Mouse (Mus musculus) forebrain, embryonic 15.5 days (tissue): ENCODE results near the gene Msi2. TPM values are rescaled to one million over a fixed set of nuclear protein-coding genes. Genes with fewer than 3 reads are reported as not detected.

Experiments used
- ATAC-seq: fragments of 200-750 bp; cut with Nextera tagmentation; replicated peaks from 2 replicates; pipeline ENCODE4 v1.8.0; 2017; ENCODE audit warnings: mild to moderate bottlenecking, moderate TSS enrichment, moderate library complexity
- H3K27ac ChIP-seq: fragments of 300-500 bp; sonication (generic); replicated peaks from 2 replicates; pipeline ENCODE4 v1.5.1; 2015; ENCODE audit warnings: mild to moderate bottlenecking, inconsistent platforms
- H3K27me3 ChIP-seq: fragments of 300-500 bp; sonication (generic); 2 replicates; pipeline ENCODE4 v1.6.1; 2015; ENCODE audit warnings: inconsistent platforms
- H3K36me3 ChIP-seq: fragments of 300-500 bp; sonication (generic); 2 replicates; pipeline ENCODE4 v1.6.1; 2015; ENCODE audit warnings: mild to moderate bottlenecking, inconsistent platforms
- H3K4me1 ChIP-seq: fragments of 300-500 bp; sonication (generic); 2 replicates; pipeline ENCODE4 v1.6.1; 2015; ENCODE audit warnings: inconsistent platforms
- H3K4me2 ChIP-seq: fragments of 300-500 bp; sonication (generic); replicated peaks from 2 replicates; pipeline ENCODE4 v1.6.1; 2015; ENCODE audit warnings: mild to moderate bottlenecking, inconsistent platforms
- H3K4me3 ChIP-seq: fragments of 300-500 bp; sonication (generic); 2 replicates; pipeline ENCODE4 v1.5.1; 2015; ENCODE audit warnings: mild to moderate bottlenecking, inconsistent platforms
- H3K9ac ChIP-seq: fragments of 300-500 bp; sonication (generic); replicated peaks from 2 replicates; pipeline ENCODE4 v1.6.1; 2015; ENCODE audit warnings: mild to moderate bottlenecking, inconsistent platforms
- H3K9me3 ChIP-seq: fragments of 300-500 bp; sonication (generic); 2 replicates; pipeline ENCODE4 v1.6.1; 2016; ENCODE audit warnings: inconsistent platforms
- WGBS: fragments of 180-500 bp; shearing (Covaris S2); methylation state at CpG from one replicate; pipeline ENCODE4 v1.1.7; 2015; ENCODE audit warnings: mixed read lengths; 5-methylcytosine and 5-hydroxymethylcytosine counted together
- polyA plus RNA-seq: library from polyadenylated mRNA; unstranded; fragments of >200 nt; fragmentation: Nextera tagmentation; extraction: Ambion mirVana; gene quantifications from 2 replicates; pipeline ENCODE4 v1.2.1, GENCODE M21; 2015

Msi2 gene
- polyA plus RNA-seq, 1 experiment from 2014 or later = 27.1 TPM

GRCm38 (mm10) chr11:88484047-88484446, 234.3 kb downstream of the Msi2 start:
- Histone ChIP-seq H3K4me1 (peaks cover 74% of the 10 kb centered on the region), H3K27ac (peak overlapping the region; percentile 89; the same call in 1 of the 2 replicates), H3K9ac (no peak overlapping the region), H3K4me2 (no peak overlapping the region), H3K9me3 (no peaks in the 10 kb centered on the region), H3K4me3 (no peak overlapping the region), H3K27me3 (no peaks in the 10 kb centered on the region), H3K36me3 (no peaks in the 10 kb centered on the region)
- 93% methylated on average over 3 of the region's 3 CpGs for WGBS
- no peak for ATAC-seq

GRCm38 (mm10) chr11:88482636-88483035, 235.7 kb downstream of the Msi2 start:
- peak overlapping the region; percentile 89 for H3K27ac ChIP-seq
- H3K9me3 ChIP-seq = no peaks in the 10 kb centered on the region
- 4% methylated on average over 11 of the region's 11 CpGs for WGBS
- no peak overlapping the region for H3K9ac ChIP-seq
- H3K36me3 ChIP-seq = no peaks in the 10 kb centered on the region
- H3K4me2 ChIP-seq = peak overlapping the region; percentile 18; the same call in 1 of the 2 replicates
- ATAC-seq = peak; percentile 31
- H3K27me3 ChIP-seq = no peaks in the 10 kb centered on the region
- H3K4me1 ChIP-seq = peaks cover 68% of the 10 kb centered on the region
- no peak overlapping the region for H3K4me3 ChIP-seq

GRCm38 (mm10) chr11:88482236-88482635, 236.1 kb downstream of the Msi2 start:
- peak overlapping the region; percentile 18; the same call in 1 of the 2 replicates for H3K4me2 ChIP-seq
- ATAC-seq = peak; percentile 55

GRCm38 (mm10) chr11:88481602-88482161, 236.6 kb downstream of the Msi2 start:
- WGBS = 9% methylated on average over 7 of the region's 7 CpGs
- Histone ChIP-seq H3K4me3 (no peak overlapping the region), H3K36me3 (no peaks in the 10 kb centered on the region), H3K4me1 (peaks cover 68% of the 10 kb centered on the region), H3K9me3 (no peaks in the 10 kb centered on the region), H3K4me2 (peak overlapping the region; percentile 18), H3K27ac (peak overlapping the region; percentile 89), H3K27me3 (no peaks in the 10 kb centered on the region), H3K9ac (no peak overlapping the region; the same call in 1 of the 2 replicates)
- peak; percentile 92 for ATAC-seq

More at GRCm38 (mm10) chr11:88482236-88482635, 236.1 kb downstream of the Msi2 start:
- H3K9me3 ChIP-seq = no peaks in the 10 kb centered on the region
- no peaks in the 10 kb centered on the region for H3K27me3 ChIP-seq
- H3K4me3 ChIP-seq = no peak overlapping the region
- peak overlapping the region; percentile 89 for H3K27ac ChIP-seq
- WGBS = 2% methylated on average over 6 of the region's 6 CpGs
- H3K9ac ChIP-seq = no peak overlapping the region
- no peaks in the 10 kb centered on the region for H3K36me3 ChIP-seq
- peaks cover 68% of the 10 kb centered on the region for H3K4me1 ChIP-seq

- Histone ChIP-seq H3K4me1 (peaks cover 67% of the 10 kb centered on the region), H3K4me3 (no peak overlapping the region)
- peak; percentile 31 for ATAC-seq
These were observed 237.2 kb downstream of the Msi2 start for GRCm38 (mm10) chr11:88481092-88481601.

GRCm38 (mm10) chr11:88479498-88479897, 238.8 kb downstream of the Msi2 start:
- no peak overlapping the region for H3K9ac ChIP-seq
- no peak overlapping the region for H3K4me3 ChIP-seq
- H3K4me2 ChIP-seq = no peak overlapping the region
- H3K27me3 ChIP-seq = no peaks in the 10 kb centered on the region
- WGBS = 66% methylated on average over 5 of the region's 5 CpGs
- peak overlapping the region; percentile 31; the same call in 1 of the 2 replicates for H3K27ac ChIP-seq
- no peak for ATAC-seq
- no peaks in the 10 kb centered on the region for H3K36me3 ChIP-seq
- no peaks in the 10 kb centered on the region for H3K9me3 ChIP-seq
- H3K4me1 ChIP-seq = peaks cover 65% of the 10 kb centered on the region

More at GRCm38 (mm10) chr11:88481092-88481601, 237.2 kb downstream of the Msi2 start:
- no peaks in the 10 kb centered on the region for H3K36me3 ChIP-seq
- H3K27ac ChIP-seq = peak overlapping the region; percentile 89
- H3K9me3 ChIP-seq = no peaks in the 10 kb centered on the region
- H3K4me2 ChIP-seq = peak overlapping the region; percentile 18
- WGBS = 15% methylated on average over 9 of the region's 9 CpGs
- no peaks in the 10 kb centered on the region for H3K27me3 ChIP-seq
- H3K9ac ChIP-seq = peak overlapping the region; percentile 31; the same call in 1 of the 2 replicates

- Histone ChIP-seq H3K4me3 (no peak overlapping the region), H3K4me2 (no peak overlapping the region), H3K4me1 (peaks cover 46% of the 10 kb centered on the region), H3K27ac (peak overlapping the region; percentile 46; the same call in 1 of the 2 replicates), H3K27me3 (no peaks in the 10 kb centered on the region), H3K9me3 (no peaks in the 10 kb centered on the region), H3K36me3 (no peaks in the 10 kb centered on the region), H3K9ac (no peak overlapping the region)
- 38% methylated on average over 4 of the region's 4 CpGs for WGBS
- peak; percentile 53; the same call in 1 of the 2 replicates for ATAC-seq
These were observed 243.3 kb downstream of the Msi2 start for GRCm38 (mm10) chr11:88474889-88475440.

GRCm38 (mm10) chr11:88472731-88473130, 245.6 kb downstream of the Msi2 start:
- H3K4me1 ChIP-seq = peaks cover 41% of the 10 kb centered on the region
- H3K9ac ChIP-seq = no peak overlapping the region
- H3K4me3 ChIP-seq = no peak overlapping the region
- WGBS = 31% methylated on average over 8 of the region's 8 CpGs
- H3K36me3 ChIP-seq = no peaks in the 10 kb centered on the region
- no peaks in the 10 kb centered on the region for H3K27me3 ChIP-seq
- no peak overlapping the region for H3K4me2 ChIP-seq
- no peak overlapping the region for H3K27ac ChIP-seq
- H3K9me3 ChIP-seq = no peaks in the 10 kb centered on the region
- no peak for ATAC-seq

- Histone ChIP-seq H3K4me3 (no peak overlapping the region), H3K36me3 (no peaks in the 10 kb centered on the region), H3K9me3 (no peaks in the 10 kb centered on the region), H3K4me2 (no peak overlapping the region), H3K4me1 (peaks cover 42% of the 10 kb centered on the region), H3K27me3 (no peaks in the 10 kb centered on the region), H3K9ac (no peak overlapping the region), H3K27ac (peak overlapping the region; percentile 13)
- 12% methylated on average over 12 of the region's 12 CpGs for WGBS
- peak; percentile 67 for ATAC-seq
These were observed 246.2 kb downstream of the Msi2 start for GRCm38 (mm10) chr11:88471981-88472647.

GRCm38 (mm10) chr11:88470599-88470998, 247.7 kb downstream of the Msi2 start:
- no peak for ATAC-seq
- Histone ChIP-seq H3K9ac (no peak overlapping the region), H3K27me3 (no peaks in the 10 kb centered on the region), H3K36me3 (no peaks in the 10 kb centered on the region), H3K27ac (no peak overlapping the region), H3K9me3 (no peaks in the 10 kb centered on the region), H3K4me2 (no peak overlapping the region), H3K4me3 (no peak overlapping the region), H3K4me1 (peaks cover 40% of the 10 kb centered on the region)

GRCm38 (mm10) chr11:88468996-88469395, 249.3 kb downstream of the Msi2 start:
- Histone ChIP-seq H3K4me3 (no peak overlapping the region), H3K4me1 (peaks cover 40% of the 10 kb centered on the region), H3K9ac (no peak overlapping the region)

More at GRCm38 (mm10) chr11:88468996-88469395, 249.3 kb downstream of the Msi2 start:
- H3K27me3 ChIP-seq = no peaks in the 10 kb centered on the region
- no peaks in the 10 kb centered on the region for H3K9me3 ChIP-seq
- no peak overlapping the region for H3K4me2 ChIP-seq
- no peak overlapping the region for H3K27ac ChIP-seq
- H3K36me3 ChIP-seq = no peaks in the 10 kb centered on the region
- no peak for ATAC-seq
